Mouse (Mus musculus) brain, adult 10 weeks (tissue): ENCODE measurements around the gene Zbtb25. TPM values are rescaled to one million over a fixed set of nuclear protein-coding genes. Genes with fewer than 3 reads are reported as not detected.

ENCODE experiments used
- polyA plus RNA-seq: library from polyadenylated mRNA; stranded (reverse); fragments of 350-450 nt; fragmentation: Illumina TruSeq; extraction: RNeasy Lipid Tissue Mini Kit (QIAGEN cat#74804); gene quantifications from one replicate; pipeline ENCODE4 v1.2.3, GENCODE M21; 2015; ENCODE audit warnings: low read depth, low replicate concordance

Zbtb25 gene
- polyA plus RNA-seq, result 12.8 TPM

GRCm38 (mm10) chr12:76369206-76369977, at the start of gene Zbtb25:
Gene Zbtb25, minus strand, starts transcription at chr12:76369602.

GRCm38 (mm10) chr12:76417433-76417854, 48.0 kb upstream of the Zbtb25 start, which contains the start of gene Ppp1r36:
Gene Ppp1r36, plus strand, starts transcription at chr12:76417538.

GRCm38 (mm10) chr12:76403886-76404537, 34.6 kb upstream of the Zbtb25 start, which contains the start of gene Hspa2:
Gene Hspa2, plus strand, starts transcription at chr12:76404176.

GRCm38 (mm10) chr12:76369978-76370830, 802 bp upstream of the Zbtb25 start, which contains the start of gene Zbtb1:
Gene Zbtb1, plus strand, starts transcription at chr12:76370266.

GRCm38 (mm10) chr12:76324679-76325431, 44.5 kb downstream of the Zbtb25 start, which contains the start of gene Akap5:
Gene Akap5, plus strand, starts transcription at chr12:76324891.

Other genes starting within 250 kb of the Zbtb25 start
- gene Esr2, start 192.3 kb downstream of the Zbtb25 start, polyA plus RNA-seq, result 0.33 TPM
- not detected for gene Tex21, start 122.9 kb downstream of the Zbtb25 start, polyA plus RNA-seq
- gene Mthfd1, start 114.3 kb downstream of the Zbtb25 start, polyA plus RNA-seq, result 28.0 TPM
- gene Akap5, start 44.7 kb downstream of the Zbtb25 start, polyA plus RNA-seq, result 39.6 TPM
- gene Zbtb1, start 664 bp upstream of the Zbtb25 start, polyA plus RNA-seq, result 3.8 TPM
- 31.1 TPM for gene Hspa2, start 34.6 kb upstream of the Zbtb25 start, polyA plus RNA-seq
- 2.9 TPM for gene Ppp1r36, start 47.9 kb upstream of the Zbtb25 start, polyA plus RNA-seq
- 14.6 TPM for gene Plekhg3, start 161.3 kb upstream of the Zbtb25 start, polyA plus RNA-seq